Mouse (Mus musculus): ENCODE measurements around the gene Hivep3. TPM values are rescaled to one million over a fixed set of nuclear protein-coding genes. Genes with fewer than 3 reads are reported as not detected.

Gene Hivep3
- total RNA-seq, 1 experiment from 2014 or later = 3.3 TPM

- ATAC-seq (ENCODE audit: extremely low read depth, insufficient number of reproducible peaks, low FRiP score, poor library complexity, severe bottlenecking) = no peak
These were observed 188.2 kb downstream of the Hivep3 start for GRCm38 (mm10) chr4:119921723-119922266.

GRCm38 (mm10) chr4:119922945-119923344 is 189.4 kb downstream of the Hivep3 start:
- ATAC-seq (ENCODE audit: extremely low read depth, insufficient number of reproducible peaks, low FRiP score, poor library complexity, severe bottlenecking) = no peak

- no peak for ATAC-seq (ENCODE audit: extremely low read depth, insufficient number of reproducible peaks, low FRiP score, poor library complexity, severe bottlenecking)
These were observed 189.8 kb downstream of the Hivep3 start for GRCm38 (mm10) chr4:119923410-119923809.

GRCm38 (mm10) chr4:119925052-119925451 is 191.5 kb downstream of the Hivep3 start:
- no peak for ATAC-seq (ENCODE audit: extremely low read depth, insufficient number of reproducible peaks, low FRiP score, poor library complexity, severe bottlenecking)

- no peak for ATAC-seq (ENCODE audit: extremely low read depth, insufficient number of reproducible peaks, low FRiP score, poor library complexity, severe bottlenecking)
These were observed 198.3 kb downstream of the Hivep3 start for GRCm38 (mm10) chr4:119931923-119932322.

GRCm38 (mm10) chr4:119932549-119933257 is 199.1 kb downstream of the Hivep3 start:
- ATAC-seq (ENCODE audit: extremely low read depth, insufficient number of reproducible peaks, low FRiP score, poor library complexity, severe bottlenecking) = no peak

- ATAC-seq (ENCODE audit: extremely low read depth, insufficient number of reproducible peaks, low FRiP score, poor library complexity, severe bottlenecking) = no peak
These were observed 201.3 kb downstream of the Hivep3 start for GRCm38 (mm10) chr4:119934901-119935300.

GRCm38 (mm10) chr4:119937876-119938275 is 204.3 kb downstream of the Hivep3 start:
- ATAC-seq (ENCODE audit: extremely low read depth, insufficient number of reproducible peaks, low FRiP score, poor library complexity, severe bottlenecking) = no peak

- ATAC-seq (ENCODE audit: extremely low read depth, insufficient number of reproducible peaks, low FRiP score, poor library complexity, severe bottlenecking) = no peak
These were observed 204.9 kb downstream of the Hivep3 start for GRCm38 (mm10) chr4:119938518-119938917.

- ATAC-seq (ENCODE audit: extremely low read depth, insufficient number of reproducible peaks, low FRiP score, poor library complexity, severe bottlenecking) = no peak
These were observed 206.2 kb downstream of the Hivep3 start for GRCm38 (mm10) chr4:119939786-119940185.

GRCm38 (mm10) chr4:119946224-119946887 is 212.8 kb downstream of the Hivep3 start:
- ATAC-seq (ENCODE audit: extremely low read depth, insufficient number of reproducible peaks, low FRiP score, poor library complexity, severe bottlenecking) = no peak

GRCm38 (mm10) chr4:119947232-119948162 is 213.9 kb downstream of the Hivep3 start:
- ATAC-seq (ENCODE audit: extremely low read depth, insufficient number of reproducible peaks, low FRiP score, poor library complexity, severe bottlenecking) = peak; percentile 26; the same call in 1 of the 2 replicates

GRCm38 (mm10) chr4:119948406-119948805 is 214.8 kb downstream of the Hivep3 start:
- no peak for ATAC-seq (ENCODE audit: extremely low read depth, insufficient number of reproducible peaks, low FRiP score, poor library complexity, severe bottlenecking)

GRCm38 (mm10) chr4:119948922-119949614 is 215.5 kb downstream of the Hivep3 start:
- ATAC-seq (ENCODE audit: extremely low read depth, insufficient number of reproducible peaks, low FRiP score, poor library complexity, severe bottlenecking) = no peak

- ATAC-seq (ENCODE audit: extremely low read depth, insufficient number of reproducible peaks, low FRiP score, poor library complexity, severe bottlenecking) = no peak
These were observed 216.6 kb downstream of the Hivep3 start for GRCm38 (mm10) chr4:119950181-119950580.

- ATAC-seq (ENCODE audit: extremely low read depth, insufficient number of reproducible peaks, low FRiP score, poor library complexity, severe bottlenecking) = no peak
These were observed 217.5 kb downstream of the Hivep3 start for GRCm38 (mm10) chr4:119951081-119951480.

- no peak for ATAC-seq (ENCODE audit: extremely low read depth, insufficient number of reproducible peaks, low FRiP score, poor library complexity, severe bottlenecking)
These were observed 221.4 kb downstream of the Hivep3 start for GRCm38 (mm10) chr4:119955008-119955407.

- ATAC-seq (ENCODE audit: extremely low read depth, insufficient number of reproducible peaks, low FRiP score, poor library complexity, severe bottlenecking) = no peak
These were observed 224.4 kb downstream of the Hivep3 start for GRCm38 (mm10) chr4:119957970-119958369.

GRCm38 (mm10) chr4:119959293-119959692 is 225.7 kb downstream of the Hivep3 start:
- peak; percentile 87 for ATAC-seq (ENCODE audit: extremely low read depth, insufficient number of reproducible peaks, low FRiP score, poor library complexity, severe bottlenecking)

Data from neutrophil, adult 5-6 weeks (primary cell).